Mouse (Mus musculus) stomach, embryonic 15.5 days (tissue): Measurements from ENCODE around the gene Mup6. TPM values are rescaled to one million over a fixed set of nuclear protein-coding genes. Genes with fewer than 3 reads are reported as not detected.
"Not testable (repeated sequence)": the region's sequence is repeated elsewhere in the genome, so short reads cannot be mapped to it uniquely, and the experiment has no call there.

Experiments used
- ATAC-seq: fragments of 200-750 bp; cut with Nextera tagmentation; 2 replicates; pipeline ENCODE4 v1.8.0; 2017; ENCODE audit warnings: low read depth, moderate number of reproducible peaks, moderate TSS enrichment; ENCODE audit not compliant: insufficient read depth, low FRiP score
- H3K27ac ChIP-seq: fragments of 300-500 bp; sonication (generic); 2 replicates; pipeline ENCODE4 v1.5.1; 2015; ENCODE audit warnings: mild to moderate bottlenecking, inconsistent platforms
- H3K27me3 ChIP-seq: fragments of 300-500 bp; sonication (generic); replicated peaks from 2 replicates; pipeline ENCODE4 v1.6.1; 2015; ENCODE audit warnings: inconsistent platforms
- H3K36me3 ChIP-seq: fragments of 300-500 bp; sonication (generic); 2 replicates; pipeline ENCODE4 v1.6.1; 2015; ENCODE audit warnings: inconsistent platforms
- H3K4me1 ChIP-seq: fragments of 300-500 bp; sonication (generic); 2 replicates; pipeline ENCODE4 v1.6.1; 2015; ENCODE audit warnings: inconsistent platforms
- H3K4me2 ChIP-seq: fragments of 300-500 bp; sonication (generic); 2 replicates; pipeline ENCODE4 v1.6.1; 2015; ENCODE audit warnings: mild to moderate bottlenecking, inconsistent platforms
- H3K4me3 ChIP-seq: fragments of 300-500 bp; sonication (generic); replicated peaks from 2 replicates; pipeline ENCODE4 v1.5.1; 2015; ENCODE audit warnings: inconsistent platforms
- H3K9ac ChIP-seq: fragments of 300-500 bp; sonication (generic); 2 replicates; pipeline ENCODE4 v1.6.1; 2015; ENCODE audit warnings: inconsistent platforms
- H3K9me3 ChIP-seq: fragments of 300-500 bp; sonication (generic); 2 replicates; pipeline ENCODE4 v1.6.1; 2016; ENCODE audit warnings: inconsistent platforms
- WGBS: fragments of 180-500 bp; shearing (Covaris S2); methylation state at CpG from one replicate; pipeline ENCODE4 v1.1.7; 2015; 5-methylcytosine and 5-hydroxymethylcytosine counted together
- polyA plus RNA-seq: library from polyadenylated mRNA; unstranded; fragments of >200 nt; fragmentation: Nextera tagmentation; extraction: Ambion mirVana; gene quantifications from 2 replicates; pipeline ENCODE4 v1.2.1, GENCODE M21; 2015

Gene Mup6
- polyA plus RNA-seq, 1 experiment from 2014 or later: not detected

DNA sequence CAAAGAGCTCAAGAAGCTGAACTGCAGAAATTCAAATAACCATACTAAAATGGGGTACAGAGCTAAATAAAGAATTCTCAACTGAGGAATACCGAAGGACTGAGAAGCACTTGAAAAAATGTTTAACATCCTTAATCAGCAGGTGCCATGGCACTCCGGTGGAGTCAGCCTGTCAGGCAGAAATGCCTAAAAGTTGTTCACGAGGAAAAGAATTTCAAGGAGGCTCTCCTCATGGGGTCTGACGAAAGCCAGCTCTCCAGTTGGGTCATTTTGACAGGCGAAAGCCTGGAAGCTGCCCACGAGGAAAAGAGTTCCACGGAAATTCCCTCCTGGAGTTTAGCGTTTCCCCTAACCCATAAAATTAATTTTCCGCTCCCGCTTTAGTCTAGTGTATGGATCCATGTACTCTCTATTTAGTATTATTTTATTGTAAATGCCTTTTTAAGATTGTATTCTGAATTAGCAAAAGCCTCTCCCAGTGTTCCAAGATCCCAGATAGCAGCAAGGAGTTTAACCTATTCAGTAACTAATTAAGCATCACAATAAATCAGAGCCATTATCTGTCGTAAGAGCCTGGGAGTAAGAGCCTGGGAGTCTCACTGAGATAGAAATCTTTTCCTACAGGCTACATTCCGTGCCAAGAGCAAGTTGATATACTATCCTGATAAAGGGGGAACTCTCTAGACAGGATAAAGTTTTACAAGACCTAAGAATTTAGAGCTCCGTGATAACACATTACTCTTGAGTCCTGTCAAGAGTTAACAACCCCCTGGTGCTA lies 65.4 kb downstream of the Mup6 start:
- H3K9me3 ChIP-seq, H3K4me3 ChIP-seq, H3K4me2 ChIP-seq, H3K36me3 ChIP-seq, H3K27ac ChIP-seq, H3K4me1 ChIP-seq, H3K27me3 ChIP-seq, ATAC-seq, H3K9ac ChIP-seq: not testable (repeated sequence)
- 70% methylated on average over 13 of the region's 13 CpGs for WGBS

Other genes with a start within 250 kb of the Mup6 start
- 44.0 and 46.9 TPM in 2 replicates for gene Inip, start 162.7 kb upstream of the Mup6 start, polyA plus RNA-seq
- 7.3 and 8.6 TPM in 2 replicates for gene Snx30, start 158.5 kb upstream of the Mup6 start, polyA plus RNA-seq
- gene Slc46a2, start 49.2 kb upstream of the Mup6 start, polyA plus RNA-seq: 0.10 TPM in 1 of 2 replicates, not detected in the other
- not detected in 2 replicates for gene Mup4, start 3.6 kb upstream of the Mup6 start, polyA plus RNA-seq
- gene Mup7, start 106.2 kb downstream of the Mup6 start, polyA plus RNA-seq: not detected in 2 replicates
- not detected in 2 replicates for gene Mup2, start 190.0 kb downstream of the Mup6 start, polyA plus RNA-seq